Mouse (Mus musculus) neural tube, embryonic 14.5 days (tissue): ENCODE results near the gene Gh. TPM values are rescaled to one million over a fixed set of nuclear protein-coding genes. Genes with fewer than 3 reads are reported as not detected.

Experiments used
- ATAC-seq: fragments of 200-750 bp; cut with Nextera tagmentation; 2 replicates; pipeline ENCODE4 v1.8.0; 2017; ENCODE audit warnings: low read depth, mild to moderate bottlenecking, moderate TSS enrichment, moderate library complexity
- H3K27ac ChIP-seq: fragments of 300-500 bp; sonication (generic); 2 replicates; pipeline ENCODE4 v1.5.1; 2014; ENCODE audit warnings: low read depth, mild to moderate bottlenecking, control low read depth, low read length, moderate library complexity, mixed read lengths
- H3K27me3 ChIP-seq: fragments of 300-500 bp; sonication (generic); 2 replicates; pipeline ENCODE4 v1.6.1; 2014; ENCODE audit warnings: low read length; ENCODE audit not compliant: control insufficient read depth, insufficient read depth
- H3K36me3 ChIP-seq: fragments of 300-500 bp; sonication (generic); 2 replicates; pipeline ENCODE4 v1.6.1; 2014; ENCODE audit warnings: low read length, mixed read lengths; ENCODE audit not compliant: control insufficient read depth, insufficient read depth
- H3K4me1 ChIP-seq: fragments of 300-500 bp; sonication (generic); 2 replicates; pipeline ENCODE4 v1.6.1; 2014; ENCODE audit warnings: low read length; ENCODE audit not compliant: control insufficient read depth, insufficient read depth
- H3K4me2 ChIP-seq: fragments of 300-500 bp; sonication (generic); 2 replicates; pipeline ENCODE4 v1.6.1; 2014; ENCODE audit warnings: mild to moderate bottlenecking, low read depth, low read length, control low read depth
- H3K4me3 ChIP-seq: fragments of 300-500 bp; sonication (generic); 2 replicates; pipeline ENCODE4 v1.5.1; 2014; ENCODE audit warnings: low read depth, low read length, control low read depth, mixed read lengths
- H3K9ac ChIP-seq: fragments of 300-500 bp; sonication (generic); replicated peaks from 2 replicates; pipeline ENCODE4 v1.6.1; 2014; ENCODE audit warnings: low read depth, mild to moderate bottlenecking, control low read depth, low read length, mixed read lengths
- H3K9me3 ChIP-seq: fragments of 300-500 bp; sonication (generic); 2 replicates; pipeline ENCODE4 v1.6.1; 2016; ENCODE audit warnings: low read length; ENCODE audit not compliant: control insufficient read depth
- WGBS: fragments of 180-500 bp; shearing (Covaris S2); extraction: QIAGEN DNeasy Blood & Tissue Kit; methylation state at CpG from one replicate; pipeline ENCODE4 v1.1.7; 2014; 5-methylcytosine and 5-hydroxymethylcytosine counted together
- polyA plus RNA-seq: library from polyadenylated mRNA; unstranded; fragments of >200 nt; fragmentation: Nextera tagmentation; extraction: Ambion mirVana; gene quantifications from 2 replicates; pipeline ENCODE4 v1.2.1, GENCODE M21; 2014

Gene Gh
- polyA plus RNA-seq, 1 experiment from 2014 or later, result not detected

- H3K4me2 ChIP-seq, result no peak overlapping the region
- no peaks in the 10 kb centered on the region for H3K36me3 ChIP-seq
- no peak overlapping the region for H3K9ac ChIP-seq
- H3K27ac ChIP-seq, result no peak overlapping the region
- no peak for ATAC-seq
- H3K9me3 ChIP-seq, result no peaks in the 10 kb centered on the region
- 83% methylated on average over 10 of the region's 10 CpGs for WGBS
- H3K27me3 ChIP-seq, result no peaks in the 10 kb centered on the region
- H3K4me3 ChIP-seq, result no peak overlapping the region
- H3K4me1 ChIP-seq, result no peaks in the 10 kb centered on the region
These were observed 3.8 kb upstream of the Gh start for GRCm38 (mm10) chr11:106305348-106306064.

GRCm38 (mm10) chr11:106302634-106303033 lies 969 bp upstream of the Gh start:
- H3K4me1 ChIP-seq, result no peaks in the 10 kb centered on the region
- no peaks in the 10 kb centered on the region for H3K27me3 ChIP-seq
- WGBS, result 13% methylated on average over 2 of the region's 2 CpGs
- H3K36me3 ChIP-seq, result no peaks in the 10 kb centered on the region
- no peak overlapping the region for H3K27ac ChIP-seq
- H3K9me3 ChIP-seq, result no peaks in the 10 kb centered on the region
- no peak overlapping the region for H3K4me2 ChIP-seq
- H3K9ac ChIP-seq, result no peak overlapping the region
- no peak for ATAC-seq
- H3K4me3 ChIP-seq, result no peak overlapping the region

GRCm38 (mm10) chr11:106291861-106292260 lies 9.8 kb downstream of the Gh start:
- Histone ChIP-seq H3K4me3 (no peak overlapping the region), H3K36me3 (no peaks in the 10 kb centered on the region), H3K9me3 (no peaks in the 10 kb centered on the region), H3K27ac (no peak overlapping the region), H3K4me1 (no peaks in the 10 kb centered on the region), H3K27me3 (no peaks in the 10 kb centered on the region), H3K4me2 (no peak overlapping the region), H3K9ac (no peak overlapping the region)
- no peak for ATAC-seq
- WGBS, result 92% methylated on average over 2 of the region's 2 CpGs

GRCm38 (mm10) chr11:106290376-106290775 lies 11.3 kb downstream of the Gh start:
- H3K4me3 ChIP-seq, result no peak overlapping the region
- H3K4me1 ChIP-seq, result no peaks in the 10 kb centered on the region
- no peaks in the 10 kb centered on the region for H3K36me3 ChIP-seq
- no peak for ATAC-seq
- no peak overlapping the region for H3K4me2 ChIP-seq
- H3K9ac ChIP-seq, result no peak overlapping the region
- no peaks in the 10 kb centered on the region for H3K9me3 ChIP-seq
- H3K27ac ChIP-seq, result no peak overlapping the region
- 93% methylated on average over 5 of the region's 5 CpGs for WGBS
- no peaks in the 10 kb centered on the region for H3K27me3 ChIP-seq

DNA sequence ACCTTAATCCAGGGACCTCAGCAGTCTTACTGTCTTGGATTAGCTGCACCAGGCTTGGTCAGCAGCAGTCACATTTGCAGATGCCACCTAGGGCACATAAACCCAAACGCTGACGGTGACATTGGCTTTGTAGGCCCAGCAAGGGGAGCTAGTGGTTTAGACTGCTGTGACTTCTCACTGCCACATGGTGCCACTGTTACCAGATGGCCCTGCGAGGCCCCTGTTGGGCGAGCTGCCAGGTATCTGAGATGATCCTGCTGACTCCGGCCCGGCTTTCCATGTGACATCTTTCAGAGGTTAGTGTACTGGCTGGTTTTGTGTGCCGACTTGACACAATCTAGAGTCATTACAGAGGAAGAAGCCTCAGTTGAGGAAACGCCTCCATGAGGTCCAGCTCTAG lies 12.3 kb downstream of the Gh start:
- Histone ChIP-seq H3K4me2 (no peak overlapping the region), H3K4me1 (no peaks in the 10 kb centered on the region), H3K9ac (no peak overlapping the region), H3K9me3 (no peaks in the 10 kb centered on the region), H3K4me3 (no peak overlapping the region), H3K36me3 (no peaks in the 10 kb centered on the region), H3K27me3 (no peaks in the 10 kb centered on the region), H3K27ac (no peak overlapping the region)
- WGBS, result 63% methylated on average over 8 of the region's 8 CpGs
- no peak for ATAC-seq

GRCm38 (mm10) chr11:106286987-106287386 lies 14.7 kb downstream of the Gh start:
- H3K27ac ChIP-seq, result no peak overlapping the region
- no peaks in the 10 kb centered on the region for H3K9me3 ChIP-seq
- no peak overlapping the region for H3K4me2 ChIP-seq
- H3K36me3 ChIP-seq, result no peaks in the 10 kb centered on the region
- 72% methylated on average over 11 of the region's 11 CpGs for WGBS
- H3K9ac ChIP-seq, result no peak overlapping the region
- ATAC-seq, result no peak
- H3K27me3 ChIP-seq, result no peaks in the 10 kb centered on the region
- no peaks in the 10 kb centered on the region for H3K4me1 ChIP-seq
- no peak overlapping the region for H3K4me3 ChIP-seq

GRCm38 (mm10) chr11:106286206-106286605 lies 15.5 kb downstream of the Gh start:
- no peak overlapping the region for H3K4me2 ChIP-seq
- no peak overlapping the region for H3K9ac ChIP-seq
- H3K27ac ChIP-seq, result no peak overlapping the region
- H3K27me3 ChIP-seq, result no peaks in the 10 kb centered on the region
- no peaks in the 10 kb centered on the region for H3K36me3 ChIP-seq
- H3K4me3 ChIP-seq, result no peak overlapping the region
- no peaks in the 10 kb centered on the region for H3K4me1 ChIP-seq
- WGBS, result 88% methylated on average over 7 of the region's 7 CpGs
- no peaks in the 10 kb centered on the region for H3K9me3 ChIP-seq
- no peak for ATAC-seq

- Histone ChIP-seq H3K27me3 (no peaks in the 10 kb centered on the region), H3K4me1 (no peaks in the 10 kb centered on the region), H3K9ac (no peak overlapping the region), H3K4me2 (no peak overlapping the region), H3K36me3 (no peaks in the 10 kb centered on the region), H3K27ac (no peak overlapping the region), H3K4me3 (no peak overlapping the region), H3K9me3 (no peaks in the 10 kb centered on the region)
- 61% methylated on average over 8 of the region's 8 CpGs for WGBS
- ATAC-seq, result no peak
These were observed 17.5 kb downstream of the Gh start for GRCm38 (mm10) chr11:106284126-106284525.

DNA sequence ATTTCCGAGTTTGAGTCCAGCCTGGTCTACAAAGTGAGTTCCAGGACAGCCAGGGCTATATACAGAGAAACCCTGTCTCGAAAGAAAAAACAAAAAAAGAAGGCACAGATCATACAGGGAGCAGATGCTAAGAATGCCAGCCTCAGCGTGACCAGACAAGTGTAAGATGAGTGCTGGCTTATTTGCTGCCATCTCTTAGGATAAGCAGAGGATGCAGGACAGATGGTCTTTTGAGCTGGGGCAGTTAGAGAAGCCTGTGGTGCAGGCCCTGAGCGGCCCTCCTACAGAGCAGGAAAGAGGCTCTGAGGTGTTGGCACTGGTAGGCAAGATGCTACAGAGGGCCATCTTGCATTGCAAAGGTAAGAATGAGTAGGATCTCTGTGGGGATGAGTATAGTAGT lies 18.3 kb downstream of the Gh start:
- Histone ChIP-seq H3K4me3 (no peak overlapping the region), H3K9me3 (no peaks in the 10 kb centered on the region), H3K4me1 (no peaks in the 10 kb centered on the region), H3K27me3 (no peaks in the 10 kb centered on the region), H3K27ac (no peak overlapping the region), H3K4me2 (no peak overlapping the region), H3K36me3 (no peaks in the 10 kb centered on the region), H3K9ac (no peak overlapping the region)
- no peak for ATAC-seq
- 81% methylated on average over 4 of the region's 4 CpGs for WGBS
